Mouse (Mus musculus) lung, postnatal 10 days (tissue): ENCODE results near the gene Rpl36.

Source experiments
- DNase-seq: peaks from one replicate; pipeline ENCODE4 v3.0.0; 2021

Rpl36 gene

GRCm38 (mm10) chr17:56654771-56655170 lies 41.6 kb downstream of the Rpl36 start:
- DNase-seq, result no peak

GRCm38 (mm10) chr17:56655311-56655710 lies 42.1 kb downstream of the Rpl36 start:
- no peak for DNase-seq

GRCm38 (mm10) chr17:56656171-56656570 lies 43.0 kb downstream of the Rpl36 start:
- DNase-seq, result no peak

GRCm38 (mm10) chr17:56663659-56664058 lies 50.4 kb downstream of the Rpl36 start:
- DNase-seq, result no peak
